Mouse (Mus musculus): ENCODE data around the gene Cntrob. TPM values are rescaled to one million over a fixed set of nuclear protein-coding genes. Genes with fewer than 3 reads are reported as not detected.

The Cntrob gene
- 37.7 and 44.2 TPM in 2 replicates for polyA plus RNA-seq (2016; fragmentation: Nextera tagmentation; extraction: Ambion mirVana)

GRCm38 (mm10) chr11:69323667-69324111, at the start of gene Cntrob, which contains the start of gene Trappc1:
Cntrob (minus strand) TSS chr11:69323775.
Trappc1 (plus strand) TSS chr11:69323980.
- peaks cover 26% of the 10 kb centered on the region for H3K36me3 ChIP-seq (replicated peaks)
- WGBS: under 1% methylated on average over 30 of the region's 30 CpGs
- peak within 1 kb of the TSS; percentile 77 for H3K4me3 ChIP-seq
- no peaks in the 10 kb centered on the region for H3K9me3 ChIP-seq
- peak within 1 kb of the TSS; percentile 97 for H3K27ac ChIP-seq
- H3K27me3 ChIP-seq (ENCODE audit: poor library complexity, severe bottlenecking): peaks cover 30% of the 10 kb centered on the region
- DNase-seq (ENCODE audit: extremely low spot score, low spot score): peak; percentile 100
- H3K4me1 ChIP-seq: peaks cover 66% of the 10 kb centered on the region

- WGBS: 65% methylated on average over 3 of the region's 3 CpGs
- H3K27ac ChIP-seq: no peak overlapping the region
- no peak for DNase-seq (ENCODE audit: extremely low spot score, low spot score)
- no peak overlapping the region for H3K4me3 ChIP-seq
- no peaks in the 10 kb centered on the region for H3K9me3 ChIP-seq
- peaks cover 38% of the 10 kb centered on the region for H3K36me3 ChIP-seq (replicated peaks)
- peaks cover 45% of the 10 kb centered on the region for H3K4me1 ChIP-seq
- H3K27me3 ChIP-seq (ENCODE audit: poor library complexity, severe bottlenecking): no peaks in the 10 kb centered on the region
Observed at GRCm38 (mm10) chr11:69372780-69373170, 49.2 kb upstream of the Cntrob start.

- Histone ChIP-seq H3K27me3 (ENCODE audit: poor library complexity, severe bottlenecking) (no peaks in the 10 kb centered on the region), H3K9me3 (no peaks in the 10 kb centered on the region), H3K4me1 (peaks cover 50% of the 10 kb centered on the region), H3K36me3 (replicated peaks) (peaks cover 33% of the 10 kb centered on the region), H3K27ac (peak overlapping the region; percentile 83), H3K4me3 (peak overlapping the region; percentile 97)
- no peak for DNase-seq (ENCODE audit: extremely low spot score, low spot score)
- 68% methylated on average over 12 of the region's 12 CpGs for WGBS
Observed at GRCm38 (mm10) chr11:69372056-69372779, 48.6 kb upstream of the Cntrob start.

GRCm38 (mm10) chr11:69371601-69372000, 48.0 kb upstream of the Cntrob start:
- DNase-seq (ENCODE audit: extremely low spot score, low spot score): no peak
- 42% methylated on average over 12 of the region's 12 CpGs for WGBS
- Histone ChIP-seq H3K9me3 (no peaks in the 10 kb centered on the region), H3K4me3 (peak overlapping the region; percentile 97), H3K36me3 (replicated peaks) (peaks cover 33% of the 10 kb centered on the region), H3K27ac (peak overlapping the region; percentile 83), H3K4me1 (peaks cover 56% of the 10 kb centered on the region), H3K27me3 (ENCODE audit: poor library complexity, severe bottlenecking) (no peaks in the 10 kb centered on the region)

GRCm38 (mm10) chr11:69370817-69371215, 47.2 kb upstream of the Cntrob start:
- 16% methylated on average over 9 of the region's 9 CpGs for WGBS
- no peak for DNase-seq (ENCODE audit: extremely low spot score, low spot score)

GRCm38 (mm10) chr11:69369990-69370816, 46.6 kb upstream of the Cntrob start:
- no peak for DNase-seq (ENCODE audit: extremely low spot score, low spot score)
- H3K27me3 ChIP-seq (ENCODE audit: poor library complexity, severe bottlenecking): no peaks in the 10 kb centered on the region
- peak overlapping the region; percentile 100 for H3K27ac ChIP-seq
- peaks cover 70% of the 10 kb centered on the region for H3K4me1 ChIP-seq
- WGBS: 41% methylated on average over 2 of the region's 2 CpGs
- H3K4me3 ChIP-seq: peak overlapping the region; percentile 97
- H3K36me3 ChIP-seq (replicated peaks): peaks cover 28% of the 10 kb centered on the region
- H3K9me3 ChIP-seq: no peaks in the 10 kb centered on the region

More at GRCm38 (mm10) chr11:69370817-69371215, 47.2 kb upstream of the Cntrob start:
- H3K4me3 ChIP-seq: peak overlapping the region; percentile 97
- peaks cover 33% of the 10 kb centered on the region for H3K36me3 ChIP-seq (replicated peaks)
- no peaks in the 10 kb centered on the region for H3K27me3 ChIP-seq (ENCODE audit: poor library complexity, severe bottlenecking)
- H3K9me3 ChIP-seq: no peaks in the 10 kb centered on the region
- H3K4me1 ChIP-seq: peaks cover 64% of the 10 kb centered on the region
- H3K27ac ChIP-seq: peak overlapping the region; percentile 83

- Histone ChIP-seq H3K27me3 (ENCODE audit: poor library complexity, severe bottlenecking) (no peaks in the 10 kb centered on the region), H3K27ac (peak within 1 kb of the TSS; percentile 100), H3K4me1 (peaks cover 78% of the 10 kb centered on the region), H3K9me3 (no peaks in the 10 kb centered on the region), H3K4me3 (peak within 1 kb of the TSS; percentile 97), H3K36me3 (replicated peaks) (peaks cover 24% of the 10 kb centered on the region)
- 6% methylated on average over 14 of the region's 34 CpGs for WGBS
- DNase-seq (ENCODE audit: extremely low spot score, low spot score): peak; percentile 50
Observed at GRCm38 (mm10) chr11:69369215-69369989, 45.8 kb upstream of the Cntrob start, which contains the start of gene Chd3. Chd3 (minus strand) TSS chr11:69369406.

- peak overlapping the region; percentile 100 for H3K27ac ChIP-seq
- peak; percentile 77 for DNase-seq (ENCODE audit: extremely low spot score, low spot score)
- no peaks in the 10 kb centered on the region for H3K27me3 ChIP-seq (ENCODE audit: poor library complexity, severe bottlenecking)
- H3K36me3 ChIP-seq (replicated peaks): peaks cover 24% of the 10 kb centered on the region
- no peaks in the 10 kb centered on the region for H3K9me3 ChIP-seq
- under 1% methylated on average over 65 of the region's 106 CpGs for WGBS
- H3K4me1 ChIP-seq: peaks cover 82% of the 10 kb centered on the region
- H3K4me3 ChIP-seq: peak overlapping the region; percentile 97
Observed at GRCm38 (mm10) chr11:69368356-69369214, 45.0 kb upstream of the Cntrob start.

- H3K36me3 ChIP-seq (replicated peaks): peaks cover 24% of the 10 kb centered on the region
- no peaks in the 10 kb centered on the region for H3K27me3 ChIP-seq (ENCODE audit: poor library complexity, severe bottlenecking)
- peaks cover 82% of the 10 kb centered on the region for H3K4me1 ChIP-seq
- H3K27ac ChIP-seq: peak overlapping the region; percentile 100
- peak overlapping the region; percentile 97 for H3K4me3 ChIP-seq
- no peak for DNase-seq (ENCODE audit: extremely low spot score, low spot score)
- no peaks in the 10 kb centered on the region for H3K9me3 ChIP-seq
- WGBS: under 1% methylated on average over 22 of the region's 22 CpGs
Observed at GRCm38 (mm10) chr11:69367616-69368355, 44.2 kb upstream of the Cntrob start.

GRCm38 (mm10) chr11:69366855-69367615, 43.5 kb upstream of the Cntrob start:
- no peaks in the 10 kb centered on the region for H3K27me3 ChIP-seq (ENCODE audit: poor library complexity, severe bottlenecking)
- peaks cover 76% of the 10 kb centered on the region for H3K4me1 ChIP-seq
- DNase-seq (ENCODE audit: extremely low spot score, low spot score): peak; percentile 45
- peak overlapping the region; percentile 97 for H3K4me3 ChIP-seq
- H3K36me3 ChIP-seq (replicated peaks): peaks cover 25% of the 10 kb centered on the region
- peak overlapping the region; percentile 100 for H3K27ac ChIP-seq
- H3K9me3 ChIP-seq: no peaks in the 10 kb centered on the region
- WGBS: under 1% methylated on average over 22 of the region's 22 CpGs

All from forebrain, embryonic 10.5 days (tissue).